Mouse (Mus musculus) heart, adult 2 months (tissue): ENCODE measurements around the gene Itln1. TPM values are rescaled to one million over a fixed set of nuclear protein-coding genes. Genes with fewer than 3 reads are reported as not detected.
A peak's percentile ranks its signal among the peaks of the same experiment; 100 is the strongest.

Experiments used
- DNase-seq, 2 experiments: peaks; one replicate each; pipeline ENCODE4 v3.0.0; 2021
- H3K27ac ChIP-seq: fragments of 200-600 bp; 2 replicates; pipeline ENCODE4 v1.8.1; 2022
- H3K27me3 ChIP-seq: fragments of 200-500 bp; 2 replicates; pipeline ENCODE4 v1.6.1; 2012; ENCODE audit warnings: mild to moderate bottlenecking, low read length, inconsistent platforms, mixed read lengths; ENCODE audit not compliant: control insufficient read depth, insufficient read depth
- H3K36me3 ChIP-seq: fragments of 200-500 bp; 2 replicates; pipeline ENCODE4 v1.6.1; 2012; ENCODE audit warnings: low read length, inconsistent platforms; ENCODE audit not compliant: control insufficient read depth, insufficient read depth
- H3K4me1 ChIP-seq: fragments of 200-500 bp; 2 replicates; pipeline ENCODE4 v1.6.1; 2011; ENCODE audit warnings: low read length; ENCODE audit not compliant: control insufficient read depth, insufficient read depth
- H3K4me3 ChIP-seq: fragments of 200-600 bp; 2 replicates; pipeline ENCODE4 v1.8.1; 2022
- H3K79me2 ChIP-seq: fragments of 200-500 bp; replicated peaks from 2 replicates; pipeline ENCODE4 v1.6.1; 2012; ENCODE audit warnings: mild to moderate bottlenecking, inconsistent platforms, low read length, moderate library complexity, mixed read lengths; ENCODE audit not compliant: control insufficient read depth, insufficient read depth
- H3K9ac ChIP-seq: fragments of 200-500 bp; 2 replicates; pipeline ENCODE4 v1.6.1; 2012; ENCODE audit warnings: low read depth, mild to moderate bottlenecking, control low read depth, inconsistent platforms, low read length, mixed read lengths
- CTCF ChIP-seq: fragments of 200-600 bp; IDR thresholded peaks from 2 replicates; pipeline ENCODE4 v1.8.1; 2022; ENCODE audit warnings: antibody characterized with exemption, mild to moderate bottlenecking, moderate library complexity
- EP300 ChIP-seq: fragments of 200-500 bp; IDR thresholded peaks from 2 replicates; pipeline ENCODE4 v1.6.1; 2011; ENCODE audit warnings: low read depth, low read length, control low read depth; ENCODE audit not compliant: insufficient read depth
- POLR2A ChIP-seq: fragments of 200-500 bp; IDR thresholded peaks from 2 replicates; pipeline ENCODE4 v1.6.1; 2011; ENCODE audit warnings: mild to moderate bottlenecking, low read depth, low read length, control low read depth; ENCODE audit not compliant: insufficient read depth
- WGBS: fragments of 180-500 bp; shearing (Covaris S2); methylation state at CpG from one replicate; pipeline ENCODE4 v1.1.7; 2018; 5-methylcytosine and 5-hydroxymethylcytosine counted together
- intact Hi-C: fragments of 180-260 bp; cut with DNase I; formaldehyde crosslinking; loops from one replicate; pipeline ENCODE4 v1.15.1; 2025
- polyA plus RNA-seq: library from polyadenylated mRNA; depleted of rRNA; stranded (reverse); fragments of >200 nt; gene quantifications from 2 replicates; pipeline ENCODE4 v1.2.3, GENCODE M21; 2012
- total RNA-seq, 2 experiments: library from RNA; stranded (reverse); gene quantifications; 2 replicates each; pipeline ENCODE4 v1.2.3; 2021

Itln1 gene
- total and polyA plus RNA-seq, 3 experiments = 0.16 TPM; not detected in 2

DNA sequence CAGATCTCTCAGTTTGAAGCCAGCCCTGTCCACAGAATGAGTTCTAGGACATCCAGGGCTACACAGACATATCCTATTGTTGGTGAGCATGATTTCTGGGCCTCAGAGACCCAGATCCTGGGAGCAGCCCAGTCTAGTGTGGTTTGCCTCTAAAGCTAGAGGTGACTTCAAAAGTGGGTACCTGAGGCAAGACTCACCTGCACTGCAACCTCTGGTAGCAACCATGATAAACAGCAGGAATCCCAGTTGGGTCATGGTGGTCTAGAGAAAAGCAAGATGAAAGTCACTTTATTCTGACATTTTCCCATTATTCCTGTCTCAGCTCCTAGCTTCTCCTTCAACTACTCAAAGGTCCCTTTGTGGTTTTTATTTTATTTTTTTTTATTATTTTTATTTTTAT, 537 bp downstream of the Itln1 start:
- H3K27ac ChIP-seq = no peak overlapping the region
- H3K79me2 ChIP-seq = no peaks in the 10 kb centered on the region
- TF ChIP-seq EP300 = no peak
- TF ChIP-seq POLR2A = no peak
- TF ChIP-seq CTCF = no peak
- intact Hi-C loops = no loop called here
- no peak for DNase-seq
- H3K27me3 ChIP-seq = no peaks in the 10 kb centered on the region
- H3K9ac ChIP-seq = no peak overlapping the region
- no peak overlapping the region for H3K4me3 ChIP-seq
- no peaks in the 10 kb centered on the region for H3K36me3 ChIP-seq
- H3K4me1 ChIP-seq = no peaks in the 10 kb centered on the region

DNA sequence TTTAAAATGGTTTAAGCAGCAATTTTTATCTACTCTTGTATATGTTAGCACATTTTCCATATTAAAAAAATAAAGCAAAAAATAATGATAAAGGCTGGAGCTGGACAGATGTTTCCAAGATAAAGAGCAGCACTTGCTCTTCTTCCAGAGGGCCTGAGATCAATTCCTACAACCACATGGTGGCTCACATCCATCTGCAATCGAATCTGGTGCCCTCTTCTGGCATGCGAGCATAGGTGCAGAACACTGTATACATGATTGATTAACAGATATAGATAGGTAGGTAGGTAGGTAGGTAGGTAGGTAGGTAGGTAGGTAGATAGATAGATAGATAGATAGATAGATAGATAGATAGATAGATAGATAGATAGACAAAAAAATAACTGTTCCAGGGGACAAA, 2.3 kb downstream of the Itln1 start:
- no peaks in the 10 kb centered on the region for H3K4me1 ChIP-seq
- WGBS = 62% methylated on average over 2 of the region's 2 CpGs
- H3K9ac ChIP-seq = no peak overlapping the region
- no peaks in the 10 kb centered on the region for H3K36me3 ChIP-seq
- H3K79me2 ChIP-seq = no peaks in the 10 kb centered on the region
- TF ChIP-seq CTCF (0 out of 2 replicates have a peak, but pooled peaks have one; percentile 6), POLR2A (no peak)
- no peak for DNase-seq
- intact Hi-C loops = no loop called here
- H3K27me3 ChIP-seq = no peaks in the 10 kb centered on the region
- H3K4me3 ChIP-seq = no peak overlapping the region
- no peak overlapping the region for H3K27ac ChIP-seq

DNA sequence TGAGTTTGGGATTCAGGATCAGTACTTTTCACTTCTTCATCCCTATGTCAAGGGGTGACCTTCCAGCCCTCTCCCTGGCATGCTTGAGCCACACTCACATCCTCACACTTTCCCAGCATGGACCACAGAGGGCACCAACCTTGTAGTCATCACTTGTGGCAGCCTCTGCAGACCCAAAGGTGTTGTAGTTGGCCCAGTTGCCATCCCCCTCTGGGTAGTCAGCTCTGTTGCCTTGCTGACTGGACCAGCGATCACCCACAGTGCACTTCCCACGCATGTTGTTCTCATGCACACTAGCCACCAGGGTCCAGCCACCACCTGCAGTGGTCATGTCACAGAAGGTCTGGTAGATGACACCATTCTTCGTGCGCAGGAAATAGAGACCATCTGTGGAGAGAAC, 3.7 kb downstream of the Itln1 start:
- Histone ChIP-seq H3K4me3 (no peak overlapping the region), H3K27me3 (no peaks in the 10 kb centered on the region), H3K4me1 (no peaks in the 10 kb centered on the region), H3K79me2 (no peaks in the 10 kb centered on the region), H3K36me3 (no peaks in the 10 kb centered on the region), H3K9ac (no peak overlapping the region), H3K27ac (no peak overlapping the region)
- intact Hi-C loops = no loop called here
- 95% methylated on average over 4 of the region's 4 CpGs for WGBS
- no peak for TF ChIP-seq CTCF
- TF ChIP-seq POLR2A = no peak
- TF ChIP-seq EP300 = no peak
- DNase-seq = no peak

DNA sequence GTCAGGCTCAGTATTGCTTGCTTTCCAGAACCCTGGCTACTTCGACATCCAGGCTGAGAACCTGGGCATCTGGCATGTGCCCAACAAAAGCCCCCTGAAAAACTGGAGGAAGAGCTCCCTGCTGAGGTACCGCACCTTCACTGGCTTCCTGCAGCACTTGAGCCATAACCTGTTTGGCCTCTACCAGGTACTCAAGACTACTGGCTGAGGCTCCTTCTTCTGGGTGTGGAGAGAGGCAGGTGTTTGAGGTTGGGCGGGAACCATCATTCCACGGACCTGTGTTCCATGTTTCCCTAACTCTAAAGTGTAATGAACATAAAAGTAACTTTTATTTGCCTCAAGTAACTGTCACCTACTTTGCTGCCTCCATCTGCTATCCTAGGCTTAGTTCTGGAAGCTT, 19.5 kb downstream of the Itln1 start:
- no peak for DNase-seq
- Histone ChIP-seq H3K4me1 (no peaks in the 10 kb centered on the region), H3K79me2 (no peaks in the 10 kb centered on the region), H3K4me3 (no peak overlapping the region), H3K27ac (no peak overlapping the region), H3K9ac (no peak overlapping the region), H3K27me3 (no peaks in the 10 kb centered on the region), H3K36me3 (no peaks in the 10 kb centered on the region)
- WGBS = 81% methylated on average over 4 of the region's 4 CpGs
- TF ChIP-seq CTCF (no peak), EP300 (no peak), POLR2A (no peak)
- intact Hi-C loops = no loop called here

DNA sequence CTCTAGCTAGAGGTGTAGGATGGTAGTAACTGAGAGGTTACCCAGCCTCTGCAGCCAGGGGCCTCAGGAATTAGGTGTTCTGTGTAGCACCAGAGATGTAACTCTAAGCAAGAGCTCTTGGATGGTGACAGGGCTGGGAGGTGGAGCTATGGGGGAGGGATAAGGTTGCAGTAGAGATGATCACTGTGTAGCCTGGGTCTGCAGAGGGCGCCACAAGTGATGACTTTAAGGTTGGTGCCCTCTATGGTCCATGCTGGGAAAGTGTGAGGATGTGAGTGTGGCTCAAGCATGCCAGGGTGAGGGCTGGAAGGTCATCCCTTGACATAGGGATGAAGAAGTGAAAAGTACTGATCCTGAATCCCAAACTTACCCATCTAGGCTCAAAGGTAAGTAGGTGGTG, 20.1 kb downstream of the Itln1 start:
- no peak for DNase-seq
- no peak for TF ChIP-seq EP300
- TF ChIP-seq POLR2A = no peak
- peak; percentile 13; the same call in 1 of the 2 replicates for TF ChIP-seq CTCF
- Histone ChIP-seq H3K36me3 (no peaks in the 10 kb centered on the region), H3K27ac (no peak overlapping the region), H3K79me2 (no peaks in the 10 kb centered on the region), H3K4me1 (no peaks in the 10 kb centered on the region), H3K9ac (no peak overlapping the region), H3K4me3 (no peak overlapping the region), H3K27me3 (no peaks in the 10 kb centered on the region)
- intact Hi-C loops = no loop called here
- WGBS = 15% methylated on average over 1 of the region's 1 CpGs

DNA sequence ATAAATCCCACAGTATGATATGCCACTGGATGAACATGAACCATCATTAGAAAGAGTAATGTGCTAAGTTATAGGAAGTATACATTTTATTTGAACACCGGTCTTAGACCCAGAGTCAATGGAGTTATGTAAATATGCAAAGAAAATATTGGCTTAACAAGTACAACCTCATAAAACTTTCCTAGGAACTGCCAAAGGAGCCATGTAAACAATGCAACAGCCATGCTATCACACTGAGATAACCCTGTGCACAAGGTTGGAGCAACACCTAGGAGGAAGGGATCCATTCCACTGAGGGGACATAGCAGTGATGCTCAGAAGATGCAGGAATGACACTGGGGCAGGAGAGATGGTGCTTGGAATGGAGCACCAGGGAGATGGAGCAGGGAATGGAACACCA, 21.3 kb downstream of the Itln1 start:
- Histone ChIP-seq H3K79me2 (no peaks in the 10 kb centered on the region), H3K27me3 (no peaks in the 10 kb centered on the region), H3K36me3 (no peaks in the 10 kb centered on the region), H3K4me3 (no peak overlapping the region), H3K4me1 (no peaks in the 10 kb centered on the region), H3K9ac (no peak overlapping the region), H3K27ac (no peak overlapping the region)
- intact Hi-C loops = loop anchor here (1.0 kb wide), 1 partner anchor 25 kb away; no protein-coding TSS in a partner anchor
- no peak for TF ChIP-seq EP300
- TF ChIP-seq CTCF = no peak
- TF ChIP-seq POLR2A = no peak
- DNase-seq = no peak
- 90% methylated on average over 1 of the region's 1 CpGs for WGBS
